Mouse (Mus musculus) myocyte (in vitro differentiated cells): ENCODE results near the gene Slc5a11. TPM values are rescaled to one million over a fixed set of nuclear protein-coding genes. Genes with fewer than 3 reads are reported as not detected.

Experiments used
- H3K27me3 ChIP-seq: one replicate; pipeline ENCODE4 v1.6.1; 2011; ENCODE audit not compliant: control insufficient read depth, insufficient read depth, insufficient read length
- H3K36me3 ChIP-seq: one replicate; pipeline ENCODE4 v1.6.1; 2011; ENCODE audit not compliant: control insufficient read depth, insufficient read depth
- H3K4me2 ChIP-seq: one replicate; pipeline ENCODE4 v1.6.1; 2011; ENCODE audit warnings: low read depth, control low read depth
- H3K4me3 ChIP-seq: one replicate; pipeline ENCODE4 v1.5.1; 2011; ENCODE audit warnings: mild to moderate bottlenecking, control low read depth, moderate library complexity
- H3K79me2 ChIP-seq: one replicate; pipeline ENCODE4 v1.6.1; 2011; ENCODE audit not compliant: control insufficient read depth, insufficient read depth
- H3ac ChIP-seq: one replicate; pipeline ENCODE4 v1.6.1; 2011; ENCODE audit not compliant: control insufficient read depth, insufficient read length
- CEBPB ChIP-seq: IDR thresholded peaks from 2 replicates; pipeline ENCODE4 v1.6.1; 2011; ENCODE audit warnings: mild to moderate bottlenecking, moderate library complexity; ENCODE audit not compliant: poor library complexity, insufficient read depth, severe bottlenecking
- E2F4 ChIP-seq: IDR thresholded peaks from one replicate; pipeline ENCODE4 v1.6.1; 2011; ENCODE audit warnings: mild to moderate bottlenecking, control low read depth, moderate library complexity; ENCODE audit not compliant: insufficient read depth
- MAX ChIP-seq: IDR thresholded peaks from one replicate; pipeline ENCODE4 v1.6.1; 2011; ENCODE audit warnings: low read depth, mild to moderate bottlenecking, control low read depth
- MYOD1 ChIP-seq, 3 experiments: IDR thresholded peaks; one replicate each; pipeline ENCODE4 v1.6.1; 2011; ENCODE audit warnings: control low read depth in 2 of 3, low read depth in 2 of 3, mild to moderate bottlenecking in 2 of 3, moderate library complexity in 1 of 3; ENCODE audit not compliant: insufficient read length in 2 of 3, control insufficient read depth in 1 of 3
- MYOG ChIP-seq, 3 experiments: IDR thresholded peaks; one replicate each; pipeline ENCODE4 v1.6.1; 2011; ENCODE audit warnings: control low read depth in 2 of 3, low read depth in 2 of 3, mild to moderate bottlenecking in 2 of 3; ENCODE audit not compliant: insufficient read length in 2 of 3, control insufficient read depth in 1 of 3, insufficient read depth in 1 of 3
- POLR2A ChIP-seq: IDR thresholded peaks from one replicate; pipeline ENCODE4 v1.6.1; 2011; ENCODE audit warnings: low read depth, mild to moderate bottlenecking, control low read depth, moderate library complexity; ENCODE audit not compliant: insufficient read length
- POLR2AphosphoS2 ChIP-seq: IDR thresholded peaks from one replicate; pipeline ENCODE4 v1.6.1; 2011; ENCODE audit warnings: low read depth, control low read depth; ENCODE audit not compliant: insufficient read length
- REST ChIP-seq: IDR thresholded peaks from one replicate; pipeline ENCODE4 v1.6.1; 2011; ENCODE audit warnings: mild to moderate bottlenecking, control low read depth, moderate library complexity; ENCODE audit not compliant: insufficient read depth, insufficient read length
- SRF ChIP-seq: IDR thresholded peaks from one replicate; pipeline ENCODE4 v1.6.1; 2011; ENCODE audit warnings: low read depth; ENCODE audit not compliant: control insufficient read depth, insufficient read length
- TCF12 ChIP-seq: IDR thresholded peaks from one replicate; pipeline ENCODE4 v1.6.1; 2011; ENCODE audit warnings: mild to moderate bottlenecking, control low read depth; ENCODE audit not compliant: poor library complexity, insufficient read depth, severe bottlenecking
- TCF3 ChIP-seq: IDR thresholded peaks from one replicate; pipeline ENCODE4 v1.6.1; 2011; ENCODE audit warnings: low read depth, control low read depth; ENCODE audit not compliant: insufficient read length
- USF1 ChIP-seq: IDR thresholded peaks from one replicate; pipeline ENCODE4 v1.6.1; 2011; ENCODE audit warnings: low read depth, mild to moderate bottlenecking, control low read depth, moderate library complexity
- polyA plus RNA-seq: library from polyadenylated mRNA; unstranded; fragments of >200 nt; fragmentation: generic; extraction: Trizol; gene quantifications from one replicate; pipeline ENCODE4 v1.2.1, GENCODE M21; 2012; ENCODE audit warnings: missing spikeins

The Slc5a11 gene
- polyA plus RNA-seq, 1 experiment = not detected

GRCm38 (mm10) chr7:123198695-123199094, 15.9 kb upstream of the Slc5a11 start:
- H3K4me3 ChIP-seq = no peak overlapping the region
- no peaks in the 10 kb centered on the region for H3K27me3 ChIP-seq
- H3K36me3 ChIP-seq = peaks cover 5% of the 10 kb centered on the region
- TF ChIP-seq MYOD1 (IDR thresholded peaks at IDR 0.05; ENCODE audit: control insufficient read depth in 1 of 3, insufficient read length in 2 of 3, low read depth in 2 of 3) (no peak), TCF12 (no peak), MYOG (IDR thresholded peaks at IDR 0.05; ENCODE audit: control insufficient read depth in 1 of 3, insufficient read depth in 1 of 3, insufficient read length in 2 of 3, low read depth in 2 of 3) (no peak), TCF3 (no peak), USF1 (no peak), POLR2A (no peak), REST (no peak), SRF (no peak), MAX (no peak), E2F4 (no peak), CEBPB (no peak), POLR2AphosphoS2 (no peak)
- H3ac ChIP-seq = no peak overlapping the region
- H3K79me2 ChIP-seq = no peaks in the 10 kb centered on the region
- H3K4me2 ChIP-seq = no peak overlapping the region

- TF ChIP-seq TCF12 (no peak), CEBPB (no peak), TCF3 (no peak), REST (no peak), MYOG (IDR thresholded peaks at IDR 0.05; ENCODE audit: control insufficient read depth in 1 of 3, insufficient read depth in 1 of 3, insufficient read length in 2 of 3, low read depth in 2 of 3) (no peak), MAX (no peak), E2F4 (no peak), MYOD1 (IDR thresholded peaks at IDR 0.05; ENCODE audit: control insufficient read depth in 1 of 3, insufficient read length in 2 of 3, low read depth in 2 of 3) (no peak), SRF (no peak), USF1 (no peak), POLR2AphosphoS2 (no peak), POLR2A (no peak)
- peaks cover 2% of the 10 kb centered on the region for H3K36me3 ChIP-seq
These were observed 15.4 kb upstream of the Slc5a11 start for GRCm38 (mm10) chr7:123199151-123199550.

DNA sequence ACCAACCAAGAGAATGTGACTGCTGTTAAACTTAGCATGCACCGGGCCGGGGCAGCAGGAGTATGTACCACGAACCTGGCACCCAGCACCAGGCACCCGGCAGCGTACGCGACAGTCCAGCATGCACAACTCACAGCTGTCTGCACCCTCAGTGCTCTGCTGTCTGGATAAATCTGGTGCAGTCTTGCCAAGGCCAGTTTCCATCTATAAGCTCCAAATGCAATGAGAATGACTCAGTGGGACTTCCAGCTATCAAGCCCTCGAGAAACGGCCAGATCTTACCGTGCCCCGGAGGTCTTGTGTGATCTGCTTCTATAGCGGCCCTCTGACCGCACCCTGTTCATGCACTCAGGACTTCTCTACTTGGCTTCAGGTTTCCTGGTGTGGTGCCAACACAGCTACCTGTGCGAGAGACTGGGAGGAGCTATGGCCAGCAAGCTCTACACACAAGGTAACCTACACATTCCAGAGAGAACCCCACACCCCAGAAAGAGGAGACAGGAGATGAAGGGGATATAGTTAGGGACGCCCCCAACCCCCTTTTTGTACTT, 14.8 kb upstream of the Slc5a11 start:
- TF ChIP-seq TCF12 (no peak), POLR2A (no peak), TCF3 (no peak), REST (no peak), CEBPB (no peak), SRF (no peak), POLR2AphosphoS2 (no peak), MYOD1 (IDR thresholded peaks at IDR 0.05; ENCODE audit: control insufficient read depth in 1 of 3, insufficient read length in 2 of 3, low read depth in 2 of 3) (no peak), MYOG (IDR thresholded peaks at IDR 0.05; ENCODE audit: control insufficient read depth in 1 of 3, insufficient read depth in 1 of 3, insufficient read length in 2 of 3, low read depth in 2 of 3) (no peak), E2F4 (no peak), USF1 (no peak), MAX (no peak)
- Histone ChIP-seq H3ac (no peak overlapping the region), H3K27me3 (no peaks in the 10 kb centered on the region), H3K79me2 (no peaks in the 10 kb centered on the region), H3K4me2 (no peak overlapping the region), H3K36me3 (no peaks in the 10 kb centered on the region), H3K4me3 (no peak overlapping the region)

More at GRCm38 (mm10) chr7:123199151-123199550, 15.4 kb upstream of the Slc5a11 start:
- H3K4me2 ChIP-seq = no peak overlapping the region
- H3K79me2 ChIP-seq = no peaks in the 10 kb centered on the region
- H3K4me3 ChIP-seq = no peak overlapping the region
- H3ac ChIP-seq = no peak overlapping the region
- H3K27me3 ChIP-seq = no peaks in the 10 kb centered on the region

- Histone ChIP-seq H3K79me2 (no peaks in the 10 kb centered on the region), H3K4me2 (no peak overlapping the region), H3K36me3 (no peaks in the 10 kb centered on the region), H3K4me3 (no peak overlapping the region), H3ac (no peak overlapping the region), H3K27me3 (no peaks in the 10 kb centered on the region)
- no peak for TF ChIP-seq MYOG (IDR thresholded peaks at IDR 0.05; ENCODE audit: control insufficient read depth in 1 of 3, insufficient read depth in 1 of 3, insufficient read length in 2 of 3, low read depth in 2 of 3)
- TF ChIP-seq SRF = no peak
- TF ChIP-seq TCF12 = no peak
- TF ChIP-seq E2F4 = no peak
- no peak for TF ChIP-seq MYOD1 (IDR thresholded peaks at IDR 0.05; ENCODE audit: control insufficient read depth in 1 of 3, insufficient read length in 2 of 3, low read depth in 2 of 3)
These were observed 13.9 kb upstream of the Slc5a11 start for GRCm38 (mm10) chr7:123200722-123201121.

- H3K79me2 ChIP-seq = no peaks in the 10 kb centered on the region
- H3ac ChIP-seq = no peak overlapping the region
- peaks cover 32% of the 10 kb centered on the region for H3K27me3 ChIP-seq
- peak overlapping the region; percentile 46 for H3K4me2 ChIP-seq
- H3K36me3 ChIP-seq = no peaks in the 10 kb centered on the region
- H3K4me3 ChIP-seq = no peak overlapping the region
- no peak for TF ChIP-seq POLR2AphosphoS2
- TF ChIP-seq MYOG (IDR thresholded peaks at IDR 0.05; ENCODE audit: control insufficient read depth in 1 of 3, insufficient read depth in 1 of 3, insufficient read length in 2 of 3, low read depth in 2 of 3) = no peak
- no peak for TF ChIP-seq POLR2A
- no peak for TF ChIP-seq E2F4
- TF ChIP-seq REST = no peak
- no peak for TF ChIP-seq TCF12
These were observed 9.3 kb upstream of the Slc5a11 start for GRCm38 (mm10) chr7:123205261-123205660.
